Mouse (Mus musculus): ENCODE results near the gene Gucy2g. TPM values are rescaled to one million over a fixed set of nuclear protein-coding genes. Genes with fewer than 3 reads are reported as not detected.

The Gucy2g gene
- total and polyA plus RNA-seq, 2 experiments from 2014 or later: not detected

DNA sequence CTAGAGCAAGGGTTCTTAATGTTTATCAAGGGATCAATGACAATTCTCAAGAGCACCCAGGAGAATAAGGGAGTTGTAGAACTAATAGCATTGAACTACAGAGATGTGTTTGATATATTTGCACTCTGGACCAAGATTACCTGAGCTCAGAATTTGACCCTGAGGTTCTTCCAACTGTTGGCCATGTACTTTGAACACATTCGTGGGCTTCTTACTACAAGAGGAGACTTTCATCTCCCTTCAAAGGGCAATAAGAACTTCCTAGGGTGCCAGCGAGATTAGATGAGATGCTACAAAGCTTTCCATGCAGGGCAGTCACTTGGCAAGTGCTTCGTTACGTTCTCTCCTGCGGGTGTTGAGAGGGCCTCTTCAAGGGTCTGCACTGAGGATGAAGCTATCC is 6.5 kb upstream of the Gucy2g start:
- no peaks in the 10 kb centered on the region for H3K36me3 ChIP-seq (ENCODE audit: insufficient read depth, low read length)
- WGBS: 87% methylated on average over 5 of the region's 5 CpGs
- H3K4me2 ChIP-seq (ENCODE audit: low read depth, low read length, poor library complexity, severe bottlenecking): no peak overlapping the region
- no peak overlapping the region for H3K27ac ChIP-seq (ENCODE audit: low read depth, low read length)
- DNase-seq (ENCODE audit: low spot score) (no peak), ATAC-seq (ENCODE audit: low FRiP score) (no peak)
- no peaks in the 10 kb centered on the region for H3K27me3 ChIP-seq (ENCODE audit: insufficient read depth, low read length)
- no peak for TF ChIP-seq CTCF (IDR thresholded peaks at IDR 0.05)
- H3K9ac ChIP-seq (replicated peaks; ENCODE audit: low read length, poor library complexity, severe bottlenecking): no peak overlapping the region
- no peaks in the 10 kb centered on the region for H3K4me1 ChIP-seq (ENCODE audit: insufficient read depth, low read length)
- no peaks in the 10 kb centered on the region for H3K9me3 ChIP-seq (ENCODE audit: low read length)
- no peak overlapping the region for H3K4me3 ChIP-seq (ENCODE audit: low read depth, low read length)

DNA sequence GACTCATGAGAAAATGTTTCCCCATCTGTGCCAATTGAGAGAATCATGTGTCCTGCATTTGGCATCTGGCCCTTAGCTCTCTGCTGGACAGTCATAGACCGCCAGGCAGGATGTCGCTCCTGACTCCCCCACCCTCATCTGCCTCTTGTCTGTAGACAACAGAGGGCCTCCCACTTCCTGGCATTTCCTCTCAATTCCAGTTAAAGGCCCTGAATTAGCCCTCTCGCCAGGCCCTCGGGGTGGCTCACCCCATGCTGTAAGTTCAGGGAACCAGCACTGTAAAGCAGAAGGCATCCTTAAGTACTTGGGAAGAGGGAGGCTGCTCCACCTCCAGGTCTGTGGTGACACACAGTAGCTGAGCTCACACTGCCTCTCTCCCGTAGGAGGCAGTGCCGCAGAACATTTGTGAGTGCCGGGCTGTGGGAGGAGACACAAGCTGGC is 3.8 kb upstream of the Gucy2g start:
- Histone ChIP-seq H3K27ac (ENCODE audit: low read depth, low read length) (no peak overlapping the region), H3K4me2 (ENCODE audit: low read depth, low read length, poor library complexity, severe bottlenecking) (no peak overlapping the region), H3K4me1 (ENCODE audit: insufficient read depth, low read length) (no peaks in the 10 kb centered on the region), H3K9me3 (ENCODE audit: low read length) (no peaks in the 10 kb centered on the region), H3K27me3 (ENCODE audit: insufficient read depth, low read length) (no peaks in the 10 kb centered on the region), H3K9ac (replicated peaks; ENCODE audit: low read length, poor library complexity, severe bottlenecking) (no peak overlapping the region), H3K36me3 (ENCODE audit: insufficient read depth, low read length) (no peaks in the 10 kb centered on the region), H3K4me3 (ENCODE audit: low read depth, low read length) (no peak overlapping the region)
- DNase-seq (ENCODE audit: low spot score) (peak; percentile 50), ATAC-seq (ENCODE audit: low FRiP score) (no peak)
- peak; percentile 36 for TF ChIP-seq CTCF (IDR thresholded peaks at IDR 0.05)
- WGBS: 27% methylated on average over 7 of the region's 7 CpGs

GRCm38 (mm10) chr19:55239766-55240426 is 1.1 kb downstream of the Gucy2g start:
- no peaks in the 10 kb centered on the region for H3K27me3 ChIP-seq (ENCODE audit: insufficient read depth, low read length)
- DNase-seq (ENCODE audit: low spot score) (no peak), ATAC-seq (ENCODE audit: low FRiP score) (no peak)
- TF ChIP-seq CTCF (IDR thresholded peaks at IDR 0.05): no peak
- no peak overlapping the region for H3K4me3 ChIP-seq (ENCODE audit: low read depth, low read length)
- WGBS: 80% methylated on average over 6 of the region's 6 CpGs
- no peak overlapping the region for H3K4me2 ChIP-seq (ENCODE audit: low read depth, low read length, poor library complexity, severe bottlenecking)
- no peak overlapping the region for H3K9ac ChIP-seq (replicated peaks; ENCODE audit: low read length, poor library complexity, severe bottlenecking)
- H3K36me3 ChIP-seq (ENCODE audit: insufficient read depth, low read length): no peaks in the 10 kb centered on the region
- no peaks in the 10 kb centered on the region for H3K4me1 ChIP-seq (ENCODE audit: insufficient read depth, low read length)
- H3K27ac ChIP-seq (ENCODE audit: low read depth, low read length): no peak overlapping the region
- no peaks in the 10 kb centered on the region for H3K9me3 ChIP-seq (ENCODE audit: low read length)

- Histone ChIP-seq H3K4me2 (ENCODE audit: low read depth, low read length, poor library complexity, severe bottlenecking) (no peak overlapping the region), H3K4me1 (ENCODE audit: insufficient read depth, low read length) (no peaks in the 10 kb centered on the region), H3K27ac (ENCODE audit: low read depth, low read length) (no peak overlapping the region), H3K9ac (replicated peaks; ENCODE audit: low read length, poor library complexity, severe bottlenecking) (no peak overlapping the region), H3K27me3 (ENCODE audit: insufficient read depth, low read length) (no peaks in the 10 kb centered on the region; the same call in 1 of the 2 replicates), H3K4me3 (ENCODE audit: low read depth, low read length) (no peak overlapping the region), H3K9me3 (ENCODE audit: low read length) (no peaks in the 10 kb centered on the region), H3K36me3 (ENCODE audit: insufficient read depth, low read length) (no peaks in the 10 kb centered on the region)
- no peak for ATAC-seq (ENCODE audit: low FRiP score)
- DNase-seq (ENCODE audit: low spot score): no peak
- WGBS: 83% methylated on average over 5 of the region's 5 CpGs
- TF ChIP-seq CTCF (IDR thresholded peaks at IDR 0.05): no peak
Observed at GRCm38 (mm10) chr19:55236564-55236963, 4.5 kb downstream of the Gucy2g start.

GRCm38 (mm10) chr19:55236026-55236425 is 5.0 kb downstream of the Gucy2g start:
- H3K4me3 ChIP-seq (ENCODE audit: low read depth, low read length): no peak overlapping the region
- no peaks in the 10 kb centered on the region; the same call in 1 of the 2 replicates for H3K27me3 ChIP-seq (ENCODE audit: insufficient read depth, low read length)
- H3K4me2 ChIP-seq (ENCODE audit: low read depth, low read length, poor library complexity, severe bottlenecking): no peak overlapping the region
- no peaks in the 10 kb centered on the region for H3K4me1 ChIP-seq (ENCODE audit: insufficient read depth, low read length)
- ATAC-seq (ENCODE audit: low FRiP score) (no peak), DNase-seq (ENCODE audit: low spot score) (no peak)
- TF ChIP-seq CTCF (IDR thresholded peaks at IDR 0.05): no peak
- no peaks in the 10 kb centered on the region for H3K9me3 ChIP-seq (ENCODE audit: low read length)
- H3K27ac ChIP-seq (ENCODE audit: low read depth, low read length): no peak overlapping the region
- no peak overlapping the region for H3K9ac ChIP-seq (replicated peaks; ENCODE audit: low read length, poor library complexity, severe bottlenecking)
- no peaks in the 10 kb centered on the region for H3K36me3 ChIP-seq (ENCODE audit: insufficient read depth, low read length)
- WGBS: 67% methylated on average over 2 of the region's 2 CpGs

GRCm38 (mm10) chr19:55232136-55232535 is 8.9 kb downstream of the Gucy2g start:
- Histone ChIP-seq H3K4me3 (ENCODE audit: low read depth, low read length) (no peak overlapping the region), H3K27ac (ENCODE audit: low read depth, low read length) (no peak overlapping the region), H3K4me2 (ENCODE audit: low read depth, low read length, poor library complexity, severe bottlenecking) (no peak overlapping the region), H3K9ac (replicated peaks; ENCODE audit: low read length, poor library complexity, severe bottlenecking) (no peak overlapping the region), H3K4me1 (ENCODE audit: insufficient read depth, low read length) (no peaks in the 10 kb centered on the region), H3K9me3 (ENCODE audit: low read length) (no peaks in the 10 kb centered on the region), H3K27me3 (ENCODE audit: insufficient read depth, low read length) (no peaks in the 10 kb centered on the region; the same call in 1 of the 2 replicates), H3K36me3 (ENCODE audit: insufficient read depth, low read length) (no peaks in the 10 kb centered on the region)
- DNase-seq (ENCODE audit: low spot score) (no peak), ATAC-seq (ENCODE audit: low FRiP score) (no peak)
- WGBS: 65% methylated on average over 8 of the region's 8 CpGs
- TF ChIP-seq CTCF (IDR thresholded peaks at IDR 0.05): no peak

Measured in midbrain, postnatal 0 days (tissue).